Mouse (Mus musculus): ENCODE measurements around the gene Cacng3.

GRCm38 (mm10) chr7:122813724-122814123 lies 143.4 kb downstream of the Cacng3 start:
- no peak for TF ChIP-seq CTCF (IDR thresholded peaks at IDR 0.05; ENCODE audit: low read depth)
- TF ChIP-seq EP300 (optimal IDR thresholded peaks at IDR 0.05) = no peak

Data from stomach, postnatal 0 days (tissue).